ENCODE assay signal across 8 mouse cellular contexts in genomic region chr3:37916786-37917479, GRCm38 (mm10).
DNase-seq lines count a peak whose midpoint lies in the region; ATAC-seq lines count a peak whose summit lies in the region.
"Had no signal": no experiment of that assay in that cellular context is flagged by ENCODE, and none has a peak within 500 bp of the region (broad histone marks: within the 10 kb centered on the region; RNA-seq: fewer than 3 reads in every experiment).

No protein-coding gene starts in this region.

- H3K36me3 ChIP-seq in lung, embryonic 15.5 days, result no peaks in the 10 kb centered on the region
- no peaks in the 10 kb centered on the region for H3K36me3 ChIP-seq in embryonic facial prominence, embryonic 11.5 days (replicated peaks; ENCODE audit: control insufficient read depth, insufficient read depth, low read depth, low read length)
- no peaks in the 10 kb centered on the region for H3K36me3 ChIP-seq in kidney, embryonic 15.5 days
- no peaks in the 10 kb centered on the region for H3K36me3 ChIP-seq in neural tube, embryonic 15.5 days

- H3K4me2 ChIP-seq in lung, embryonic 15.5 days, result no peak overlapping the region
- H3K4me2 ChIP-seq in embryonic facial prominence, embryonic 11.5 days (ENCODE audit: low read depth, low read length), result no peak overlapping the region
- peak overlapping the region; percentile 19; the same call in 1 of the 2 replicates for H3K4me2 ChIP-seq in kidney, embryonic 15.5 days
- peak overlapping the region; percentile 19; the same call in 1 of the 2 replicates for H3K4me2 ChIP-seq in neural tube, embryonic 15.5 days

- H3K4me3 ChIP-seq in lung, embryonic 15.5 days, result no peak overlapping the region
- no peak overlapping the region for H3K4me3 ChIP-seq in embryonic facial prominence, embryonic 11.5 days (ENCODE audit: low read depth, low read length)
- no peak overlapping the region for H3K4me3 ChIP-seq in kidney, embryonic 15.5 days (replicated peaks)
- H3K4me3 ChIP-seq in neural tube, embryonic 15.5 days (replicated peaks), result no peak overlapping the region

- no peaks in the 10 kb centered on the region for H3K27me3 ChIP-seq in lung, embryonic 15.5 days
- H3K27me3 ChIP-seq in embryonic facial prominence, embryonic 11.5 days (ENCODE audit: control insufficient read depth, insufficient read depth, low read length), result no peaks in the 10 kb centered on the region
- H3K27me3 ChIP-seq in kidney, embryonic 15.5 days, result no peaks in the 10 kb centered on the region
- peaks cover 36% of the 10 kb centered on the region for H3K27me3 ChIP-seq in neural tube, embryonic 15.5 days (replicated peaks)

- H3K4me1 ChIP-seq in lung, embryonic 15.5 days, result peaks cover 19% of the 10 kb centered on the region
- H3K4me1 ChIP-seq in embryonic facial prominence, embryonic 11.5 days (ENCODE audit: control insufficient read depth, insufficient read depth, low read length), result no peaks in the 10 kb centered on the region
- peaks cover 35% of the 10 kb centered on the region for H3K4me1 ChIP-seq in kidney, embryonic 15.5 days
- H3K4me1 ChIP-seq in neural tube, embryonic 15.5 days, result peaks cover 9% of the 10 kb centered on the region

- H3K9me3 ChIP-seq in lung, embryonic 15.5 days, result no peaks in the 10 kb centered on the region
- no peaks in the 10 kb centered on the region for H3K9me3 ChIP-seq in embryonic facial prominence, embryonic 11.5 days (replicated peaks; ENCODE audit: control insufficient read depth, low read length)
- no peaks in the 10 kb centered on the region for H3K9me3 ChIP-seq in kidney, embryonic 15.5 days (replicated peaks)
- no peaks in the 10 kb centered on the region for H3K9me3 ChIP-seq in neural tube, embryonic 15.5 days (replicated peaks)

- no peak for DNase-seq in lung, postnatal 14 days
- peak; percentile 56 for DNase-seq in embryonic facial prominence, embryonic 11.5 days (ENCODE audit: low spot score)
- no peak for DNase-seq in T-cell, adult 2 months (ENCODE audit: low spot score)
- DNase-seq in urinary bladder, postnatal 4 days (ENCODE audit: low spot score in 2 of 2), result no peak
- DNase-seq: liver, postnatal 0 days had no signal

- ATAC-seq in lung, embryonic 15.5 days (ENCODE audit: borderline replicate concordance, extremely low read depth, low FRiP score, low TSS enrichment), result no peak
- no peak; the same call in 1 of the 2 replicates for ATAC-seq in embryonic facial prominence, embryonic 11.5 days (replicated peaks; ENCODE audit: insufficient number of reproducible peaks, low FRiP score, low TSS enrichment, low read depth)
- ATAC-seq in kidney, embryonic 15.5 days (replicated peaks; ENCODE audit: low FRiP score), result peak; percentile 84
- peak; percentile 41; the same call in 1 of the 2 replicates for ATAC-seq in neural tube, embryonic 15.5 days (ENCODE audit: low FRiP score)
- ATAC-seq: liver, postnatal 0 days had no signal

- H3K9ac ChIP-seq in lung, embryonic 15.5 days, result no peak overlapping the region
- no peak overlapping the region for H3K9ac ChIP-seq in embryonic facial prominence, embryonic 11.5 days (replicated peaks; ENCODE audit: low read length)
- no peak overlapping the region for H3K9ac ChIP-seq in kidney, embryonic 15.5 days
- H3K9ac ChIP-seq in neural tube, embryonic 15.5 days (replicated peaks), result no peak overlapping the region
- H3K9ac ChIP-seq: liver, postnatal 0 days had no signal

- peak overlapping the region; percentile 57; the same call in 1 of the 2 replicates for H3K27ac ChIP-seq in lung, embryonic 15.5 days
- no peak overlapping the region for H3K27ac ChIP-seq in embryonic facial prominence, embryonic 11.5 days (replicated peaks; ENCODE audit: low read depth, low read length)
- H3K27ac ChIP-seq in kidney, embryonic 15.5 days, result peak overlapping the region; percentile 28
- no peak overlapping the region for H3K27ac ChIP-seq in neural tube, embryonic 15.5 days (replicated peaks)

- WGBS in lung, embryonic 15.5 days, result 20% methylated on average over 14 of the region's 14 CpGs
- 17% methylated on average over 14 of the region's 14 CpGs for WGBS in embryonic facial prominence, embryonic 11.5 days
- whole genome bisulfite sequencing in kidney, embryonic 15.5 days, result 8% methylated on average over 14 of the region's 14 CpGs
- WGBS in neural tube, embryonic 15.5 days, result 9% methylated on average over 14 of the region's 14 CpGs

Comparison
In these comparisons a context has a peak if more than half of its experiments do, and no peak if none do; other contexts are left out.
1. ATAC-seq: peak in kidney, embryonic 15.5 days (single experiment) and neural tube, embryonic 15.5 days (single experiment); none in lung, embryonic 15.5 days (single experiment) and embryonic facial prominence, embryonic 11.5 days (single experiment).
2. H3K27ac ChIP-seq: peak in lung, embryonic 15.5 days (single experiment) and kidney, embryonic 15.5 days (single experiment); none in embryonic facial prominence, embryonic 11.5 days (single experiment) and neural tube, embryonic 15.5 days (single experiment).
3. H3K4me2 ChIP-seq: peak in kidney, embryonic 15.5 days (single experiment) and neural tube, embryonic 15.5 days (single experiment); none in lung, embryonic 15.5 days (single experiment) and embryonic facial prominence, embryonic 11.5 days (single experiment).